Mouse (Mus musculus): ENCODE results near the gene Polg.

- TF ChIP-seq CTCF (IDR thresholded peaks at IDR 0.05; ENCODE audit: low read depth, low read length) (no peak), POLR2AphosphoS5 (IDR thresholded peaks at IDR 0.05; ENCODE audit: insufficient replicate concordance, low read depth, low read length) (no peak), GATA1 (IDR thresholded peaks at IDR 0.05; ENCODE audit: borderline replicate concordance, low read length) (no peak), TAL1 (conservative IDR thresholded peaks at IDR 0.05; ENCODE audit: low read depth, low read length) (no peak), GATA2 (IDR thresholded peaks at IDR 0.05; ENCODE audit: borderline replicate concordance, low read depth, low read length) (no peak)
Measured at GRCm38 (mm10) chr7:79473496-79474194, 7.5 kb upstream of the Polg start.
